Mouse (Mus musculus): ENCODE data around the gene Ncmap. TPM values are rescaled to one million over a fixed set of nuclear protein-coding genes. Genes with fewer than 3 reads are reported as not detected.

Ncmap gene
- total RNA-seq (2023) = not detected

GRCm38 (mm10) chr4:135397991-135398390, at the start of gene Ncmap:
TSS of gene Ncmap (minus strand) at chr4:135398227.

GRCm38 (mm10) chr4:135433443-135434394, 35.7 kb upstream of the Ncmap start, which contains the start of gene Rcan3:
TSS of gene Rcan3 (minus strand) at chr4:135433853.

GRCm38 (mm10) chr4:135353066-135353793, 44.8 kb downstream of the Ncmap start, which contains the start of gene Srrm1:
TSS of gene Srrm1 (minus strand) at chr4:135353321.

Other genes with a start within 250 kb of the Ncmap start
- gene Clic4, start 125.4 kb downstream of the Ncmap start, total RNA-seq (2023) = 10 to 100 TPM; 33.4 to 38.2 TPM
- 100 to 1,000 TPM; 218 to 236 TPM for gene Srrm1, start 44.9 kb downstream of the Ncmap start, total RNA-seq (2023)
- 1 to 10 TPM; 6.0 to 8.1 TPM for gene Rcan3, start 35.6 kb upstream of the Ncmap start, total RNA-seq (2023)
- not detected for gene Stpg1, start 96.6 kb upstream of the Ncmap start, total RNA-seq (2023)
- 10 to 100 TPM; 22.5 to 24.2 TPM for gene Nipal3, start 96.8 kb upstream of the Ncmap start, total RNA-seq (2023)
- gene Grhl3, start 175.4 kb upstream of the Ncmap start, total RNA-seq (2023) = not detected

Data from monocyte, adult 59 days (primary cell).